In the genomic region with DNA sequence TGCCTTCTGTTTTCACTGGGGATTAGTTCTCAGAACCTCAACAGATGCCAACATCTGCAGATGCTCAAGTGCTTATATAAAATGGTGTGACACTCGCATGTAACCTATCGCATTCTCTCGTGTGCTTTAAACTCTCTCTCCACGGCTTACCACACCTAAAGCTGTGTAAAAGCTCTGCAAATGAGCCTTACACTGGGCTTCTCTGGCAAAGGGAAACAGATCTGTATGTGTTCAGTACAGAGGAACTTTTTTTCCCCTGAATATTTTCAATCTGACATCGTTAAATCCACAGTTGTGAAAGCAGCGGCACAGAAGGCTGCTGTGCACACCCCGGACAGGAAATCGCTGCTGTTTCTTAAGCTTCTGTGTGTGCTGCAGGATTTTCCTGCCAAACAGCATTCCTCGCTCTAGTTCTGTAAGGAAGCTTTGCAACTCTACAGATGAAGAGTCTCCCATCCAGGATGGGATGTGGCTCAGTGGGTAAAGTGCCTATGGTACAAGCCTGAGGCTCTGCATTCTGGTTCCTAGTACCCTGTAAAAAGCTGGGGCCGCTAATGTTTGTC, we compare ENCODE assay signal across 7 mouse cellular contexts.
DNase-seq lines count a peak whose midpoint lies in the region; ATAC-seq and TF ChIP-seq lines count a peak whose summit lies in the region.

No protein-coding gene starts in this region.

- H3K4me2 ChIP-seq in lung, embryonic 14.5 days, result peak overlapping the region; percentile 33
- no peak overlapping the region for H3K4me2 ChIP-seq in forebrain, embryonic 15.5 days (replicated peaks)
- peak overlapping the region; percentile 41 for H3K4me2 ChIP-seq in intestine, embryonic 15.5 days (replicated peaks)
- no peak overlapping the region for H3K4me2 ChIP-seq in midbrain, embryonic 16.5 days (ENCODE audit: low read length)

- DNase-seq in lung, embryonic 14.5 days, result peak; percentile 85
- DNase-seq in lung, adult 18-20 months, result no peak
- DNase-seq in frontal cortex, adult 2 months (ENCODE audit: extremely low spot score in 1 of 2, low spot score in 1 of 2), result no peak
- no peak for DNase-seq in spleen, adult 12 weeks (ENCODE audit: low spot score)

- H3K27ac ChIP-seq in lung, embryonic 14.5 days (ENCODE audit: low read depth), result peak overlapping the region; percentile 42
- H3K27ac ChIP-seq in forebrain, embryonic 15.5 days (replicated peaks), result peak overlapping the region; percentile 58
- peak overlapping the region; percentile 56 for H3K27ac ChIP-seq in intestine, embryonic 15.5 days
- H3K27ac ChIP-seq in midbrain, embryonic 16.5 days (ENCODE audit: low read length), result 0 out of 2 replicates have a peak overlapping the region, but pooled peaks have one; percentile 24

- no peaks in the 10 kb centered on the region for H3K9me3 ChIP-seq in lung, embryonic 14.5 days (ENCODE audit: low read depth, low read length)
- H3K9me3 ChIP-seq in forebrain, embryonic 15.5 days, result no peaks in the 10 kb centered on the region
- H3K9me3 ChIP-seq in intestine, embryonic 15.5 days, result no peaks in the 10 kb centered on the region
- no peaks in the 10 kb centered on the region for H3K9me3 ChIP-seq in midbrain, embryonic 16.5 days (replicated peaks; ENCODE audit: control insufficient read depth, low read length, poor library complexity, severe bottlenecking)

- 18% methylated on average over 10 of the region's 10 CpGs for WGBS in lung, embryonic 14.5 days
- 42% methylated on average over 10 of the region's 10 CpGs for WGBS in forebrain, embryonic 15.5 days
- WGBS in intestine, embryonic 15.5 days, result 17% methylated on average over 10 of the region's 10 CpGs
- 44% methylated on average over 10 of the region's 10 CpGs for WGBS in midbrain, embryonic 16.5 days

- 0 out of 2 replicates have a peak, but pooled peaks cover 9% of the 10 kb centered on the region for H3K4me1 ChIP-seq in lung, embryonic 14.5 days (ENCODE audit: insufficient read depth)
- peaks cover 45% of the 10 kb centered on the region for H3K4me1 ChIP-seq in forebrain, embryonic 15.5 days
- peaks cover 17% of the 10 kb centered on the region for H3K4me1 ChIP-seq in intestine, embryonic 15.5 days (replicated peaks)
- H3K4me1 ChIP-seq in midbrain, embryonic 16.5 days (ENCODE audit: control insufficient read depth, insufficient read depth, low read length), result peaks cover 19% of the 10 kb centered on the region

- no peak for TF ChIP-seq CTCF in lung, embryonic 14.5 days (IDR thresholded peaks at IDR 0.05; ENCODE audit: low read depth)

- no peaks in the 10 kb centered on the region for H3K36me3 ChIP-seq in lung, embryonic 14.5 days (ENCODE audit: insufficient read depth)
- no peaks in the 10 kb centered on the region for H3K36me3 ChIP-seq in forebrain, embryonic 15.5 days
- H3K36me3 ChIP-seq in intestine, embryonic 15.5 days, result no peaks in the 10 kb centered on the region
- no peaks in the 10 kb centered on the region for H3K36me3 ChIP-seq in midbrain, embryonic 16.5 days (ENCODE audit: control insufficient read depth, insufficient read depth, low read length)

- no peaks in the 10 kb centered on the region for H3K27me3 ChIP-seq in lung, embryonic 14.5 days (ENCODE audit: insufficient read depth, low read length)
- H3K27me3 ChIP-seq in forebrain, embryonic 15.5 days, result no peaks in the 10 kb centered on the region
- no peaks in the 10 kb centered on the region for H3K27me3 ChIP-seq in intestine, embryonic 15.5 days (replicated peaks)
- H3K27me3 ChIP-seq in midbrain, embryonic 16.5 days (ENCODE audit: control insufficient read depth, insufficient read depth, low read depth, low read length), result no peaks in the 10 kb centered on the region

- peak; percentile 59; the same call in 1 of the 2 replicates for ATAC-seq in lung, embryonic 14.5 days (ENCODE audit: insufficient read depth)
- no peak for ATAC-seq in forebrain, embryonic 15.5 days (replicated peaks)
- peak; percentile 45 for ATAC-seq in intestine, embryonic 15.5 days
- ATAC-seq in midbrain, embryonic 16.5 days, result no peak

- H3K4me3 ChIP-seq in lung, embryonic 14.5 days (ENCODE audit: low read depth, low read length), result no peak overlapping the region
- no peak overlapping the region for H3K4me3 ChIP-seq in forebrain, embryonic 15.5 days
- no peak overlapping the region for H3K4me3 ChIP-seq in intestine, embryonic 15.5 days (replicated peaks)
- H3K4me3 ChIP-seq in midbrain, embryonic 16.5 days (ENCODE audit: low read depth, low read length), result no peak overlapping the region

- H3K9ac ChIP-seq in lung, embryonic 14.5 days, result no peak overlapping the region
- H3K9ac ChIP-seq in forebrain, embryonic 15.5 days (replicated peaks), result no peak overlapping the region
- no peak overlapping the region for H3K9ac ChIP-seq in intestine, embryonic 15.5 days
- no peak overlapping the region for H3K9ac ChIP-seq in midbrain, embryonic 16.5 days (ENCODE audit: low read depth, low read length)

Comparison
In these comparisons a context has a peak if more than half of its experiments do, and no peak if none do; other contexts are left out.
1. ATAC-seq: peak in lung, embryonic 14.5 days (single experiment) and intestine, embryonic 15.5 days (single experiment); none in forebrain, embryonic 15.5 days (single experiment) and midbrain, embryonic 16.5 days (single experiment).
2. H3K4me2 ChIP-seq: peak in lung, embryonic 14.5 days (single experiment) and intestine, embryonic 15.5 days (single experiment); none in forebrain, embryonic 15.5 days (single experiment) and midbrain, embryonic 16.5 days (single experiment).
3. Peak in every context shown above with its lines, with median percentiles within 50 percentile points of each other: H3K27ac ChIP-seq.